Mouse (Mus musculus) CD4-positive, CD25-positive, alpha-beta regulatory T cell, adult 2 months (primary cell): ENCODE results near the gene Ngrn.

Experiments
- DNase-seq: peaks from one replicate; pipeline ENCODE4 v3.0.0-alpha.2; 2012; ENCODE audit warnings: low read depth, low spot score

The Ngrn gene

DNA sequence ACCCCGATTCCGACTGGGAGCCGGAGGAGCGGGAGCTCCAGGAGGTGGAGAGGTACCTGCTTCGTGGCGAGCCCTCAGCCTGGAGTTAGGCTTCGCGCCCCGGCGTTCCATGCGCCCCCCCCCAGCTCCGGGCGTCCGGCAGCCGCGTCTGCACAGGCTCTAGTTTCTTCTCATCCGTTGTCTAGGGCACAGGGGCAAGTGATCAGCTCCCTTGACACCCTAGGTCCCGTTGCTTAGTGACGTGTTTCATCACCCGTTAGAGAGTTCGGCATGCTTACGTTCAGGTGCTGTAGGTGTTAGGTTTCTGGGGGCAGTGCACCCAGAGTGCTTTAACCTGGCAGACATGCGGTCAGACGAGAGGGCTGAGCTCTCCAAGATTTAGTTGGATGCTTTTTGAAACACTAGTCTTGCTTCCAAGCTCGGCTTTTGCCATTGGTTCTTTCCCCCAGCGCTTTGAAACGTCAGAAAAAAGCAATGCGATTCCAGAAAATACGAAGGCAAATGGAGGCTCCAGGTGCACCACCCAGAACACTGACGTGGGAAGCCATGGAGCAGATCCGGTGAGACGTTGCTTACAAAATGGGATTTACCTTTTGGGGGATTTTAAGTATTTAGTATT lies 466 bp downstream of the Ngrn start:
- DNase-seq, result no peak

DNA sequence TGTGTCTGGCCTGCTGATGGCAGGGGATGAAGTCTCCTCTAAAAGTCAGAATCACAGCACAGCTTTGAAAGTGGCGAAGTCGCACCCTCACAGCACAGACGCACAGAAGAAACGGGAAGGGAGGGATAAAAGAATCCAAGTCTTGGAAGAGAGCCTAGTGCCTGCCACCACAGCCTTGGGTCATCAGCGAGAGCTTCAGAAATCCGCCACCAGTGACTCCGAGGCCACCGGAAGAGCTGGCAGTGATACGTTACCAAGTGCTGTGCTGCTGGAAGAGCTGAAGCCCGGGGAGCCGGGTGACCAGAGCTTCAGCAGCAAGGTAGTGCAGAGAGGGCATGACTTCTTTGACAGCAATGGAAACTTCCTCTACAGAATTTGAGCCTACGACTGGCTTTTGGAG lies 3.6 kb downstream of the Ngrn start:
- no peak for DNase-seq

DNA sequence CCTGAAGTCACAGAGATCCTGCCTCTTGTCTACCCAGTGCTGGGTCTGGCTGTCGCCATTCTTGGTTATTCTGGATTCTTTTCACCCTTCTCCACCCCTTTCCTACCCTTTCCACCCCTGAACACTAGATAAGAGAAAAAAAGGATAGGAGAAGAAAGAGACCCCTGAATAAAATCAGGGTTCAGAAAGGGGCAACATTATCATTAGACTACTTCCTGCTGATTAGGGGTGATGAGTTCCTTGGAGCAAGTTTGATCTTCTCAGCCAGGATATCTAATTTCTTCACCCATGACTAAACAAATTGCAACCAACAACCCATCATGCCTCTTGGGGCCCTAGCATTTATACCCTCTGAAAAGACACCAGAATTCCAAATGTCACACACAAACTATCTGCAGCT lies 6.7 kb downstream of the Ngrn start:
- DNase-seq, result no peak

DNA sequence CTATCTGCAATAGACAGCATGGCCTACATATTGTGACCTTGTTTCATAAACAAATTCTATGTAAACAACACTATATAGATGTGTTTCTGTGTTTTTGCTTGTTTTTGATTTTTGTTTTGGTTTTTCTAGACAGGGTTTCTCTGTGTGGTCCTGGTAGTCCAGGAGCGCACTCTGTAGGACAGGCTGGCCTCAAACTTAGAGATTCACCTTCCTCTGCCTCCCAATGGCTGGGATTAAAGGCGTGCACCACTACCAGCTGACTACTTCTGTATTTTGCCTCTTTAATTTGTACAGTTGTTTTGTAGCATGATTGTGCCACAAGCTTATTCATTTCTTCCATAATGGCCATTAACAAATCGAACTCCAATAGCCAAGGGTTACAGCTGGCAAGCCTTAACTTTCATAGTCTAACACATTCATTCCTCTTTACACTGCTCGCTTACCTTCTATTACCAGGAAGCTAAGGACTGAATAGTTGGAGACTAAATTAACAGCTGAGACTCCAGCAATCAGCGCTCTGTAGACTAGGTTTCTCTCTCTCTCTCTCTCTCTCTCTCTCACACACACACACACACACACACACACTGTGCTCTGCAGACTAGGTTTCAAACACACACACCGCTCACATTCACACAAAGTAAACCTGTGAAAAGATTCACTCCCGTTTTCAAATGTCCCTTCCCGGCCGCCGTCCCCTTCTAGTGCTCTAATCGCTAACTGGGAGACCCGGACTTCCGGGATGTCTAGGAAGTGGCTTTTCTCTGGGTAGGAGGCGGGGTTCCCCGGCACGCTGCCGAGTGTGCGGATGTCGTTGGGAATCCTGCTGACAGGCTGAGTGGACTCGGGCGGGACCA lies 8.1 kb downstream of the Ngrn start, which contains the start of gene Vps33b:
TSS of gene Vps33b (plus strand) at position 753 of the 854 bp plus-strand sequence.
- DNase-seq, result peak; percentile 95

DNA sequence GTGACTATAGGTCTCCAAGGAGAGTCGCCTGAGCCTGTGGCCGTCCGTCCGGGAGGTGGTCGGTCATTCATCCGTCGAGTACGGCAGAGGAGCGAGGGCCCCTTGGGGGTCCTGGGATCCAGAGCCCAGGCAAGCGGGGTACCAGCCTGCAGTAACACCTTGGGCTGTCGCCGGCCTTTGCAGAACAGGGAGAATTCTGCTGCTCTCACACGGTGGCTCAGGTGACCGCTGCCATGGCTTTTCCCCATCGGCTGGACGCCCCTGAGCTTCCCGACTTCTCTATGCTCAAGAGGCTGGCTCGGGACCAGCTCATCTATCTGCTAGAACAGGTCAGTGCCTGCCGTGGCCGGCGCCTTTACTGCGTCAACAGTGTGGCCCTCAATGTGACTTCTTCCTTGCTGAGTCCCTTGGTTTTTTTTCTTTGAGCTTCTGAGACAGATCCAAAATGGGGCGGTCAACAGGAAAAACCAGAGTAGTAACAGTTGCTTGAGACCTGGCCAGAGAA lies 8.8 kb downstream of the Ngrn start:
- no peak for DNase-seq

DNA sequence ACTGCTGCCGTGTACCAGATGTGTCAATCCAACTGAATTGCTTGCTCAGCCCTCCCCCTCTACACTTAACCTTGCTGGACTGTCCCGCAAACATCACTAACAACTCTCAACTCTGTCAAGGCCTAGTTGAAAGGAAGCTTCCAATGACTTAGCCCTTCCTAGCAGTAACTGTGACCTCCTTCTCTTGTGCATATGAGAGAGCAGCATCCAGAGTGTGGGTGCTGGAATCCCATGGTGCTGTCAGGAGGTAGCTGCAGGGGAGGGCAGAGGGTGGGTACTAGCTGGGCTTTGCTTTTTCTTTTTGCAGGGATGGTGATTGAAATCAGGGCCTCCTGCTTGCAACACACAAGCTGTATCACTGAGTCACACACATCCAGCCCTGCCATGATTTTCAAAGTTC lies 12.4 kb downstream of the Ngrn start:
- no peak for DNase-seq

DNA sequence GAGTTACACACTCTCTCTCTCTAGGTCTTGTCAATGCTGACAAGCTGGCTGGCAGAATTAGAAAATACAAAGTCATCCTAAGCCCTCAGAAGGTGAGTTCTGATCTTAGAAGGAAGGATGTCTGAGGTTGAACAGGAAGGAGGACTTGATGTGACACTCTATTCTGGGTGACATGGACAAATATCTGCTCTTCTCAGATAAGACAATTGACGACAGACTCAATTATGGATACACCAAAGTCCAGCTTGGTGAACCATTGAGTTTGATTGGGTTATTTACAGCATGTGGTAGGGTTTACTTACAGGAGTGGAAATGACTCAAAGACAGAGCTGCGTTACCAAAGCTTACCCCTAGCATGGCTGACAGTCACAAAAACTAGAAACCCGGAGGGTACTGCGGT lies 15.4 kb downstream of the Ngrn start:
- DNase-seq, result no peak

DNA sequence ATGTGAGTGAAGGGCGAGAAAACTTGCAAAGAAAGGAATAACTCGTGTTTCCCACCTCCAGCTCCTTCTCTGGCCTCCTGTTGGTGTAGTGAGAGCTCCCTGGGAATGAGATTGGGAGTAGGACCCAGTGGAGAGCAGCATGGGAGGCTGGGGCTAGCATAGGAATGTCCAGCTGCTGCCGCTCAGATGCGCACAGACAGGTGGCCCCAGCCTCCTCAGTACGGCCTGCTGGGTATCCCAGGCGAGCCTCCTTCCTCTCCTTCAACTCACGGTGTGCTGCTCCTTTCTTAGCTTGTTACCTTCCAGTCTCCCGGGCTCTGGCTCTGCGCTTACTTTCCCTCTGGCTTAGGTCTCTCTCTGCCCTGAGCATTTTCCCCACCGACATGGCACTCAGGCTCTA lies 19.0 kb downstream of the Ngrn start:
- DNase-seq, result no peak

DNA sequence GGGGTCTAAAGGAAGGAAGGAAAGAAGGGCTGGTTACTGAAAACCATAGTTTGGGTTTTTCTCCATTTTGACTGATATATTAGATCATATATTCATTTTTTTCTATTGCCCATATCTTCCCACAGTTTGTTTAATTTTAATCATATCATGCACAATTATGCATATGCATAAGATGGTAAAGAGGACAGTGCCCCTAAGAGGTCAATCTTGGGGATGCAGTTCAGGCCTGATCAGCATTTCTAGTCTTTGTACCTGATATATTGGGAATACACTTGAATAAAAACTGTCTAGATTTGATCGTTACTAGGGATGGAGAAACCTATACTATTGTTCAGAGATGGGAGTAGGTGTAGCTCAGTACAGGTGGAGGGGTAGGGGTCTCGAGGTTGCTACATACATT lies 20.0 kb downstream of the Ngrn start:
- peak; percentile 21 for DNase-seq

DNA sequence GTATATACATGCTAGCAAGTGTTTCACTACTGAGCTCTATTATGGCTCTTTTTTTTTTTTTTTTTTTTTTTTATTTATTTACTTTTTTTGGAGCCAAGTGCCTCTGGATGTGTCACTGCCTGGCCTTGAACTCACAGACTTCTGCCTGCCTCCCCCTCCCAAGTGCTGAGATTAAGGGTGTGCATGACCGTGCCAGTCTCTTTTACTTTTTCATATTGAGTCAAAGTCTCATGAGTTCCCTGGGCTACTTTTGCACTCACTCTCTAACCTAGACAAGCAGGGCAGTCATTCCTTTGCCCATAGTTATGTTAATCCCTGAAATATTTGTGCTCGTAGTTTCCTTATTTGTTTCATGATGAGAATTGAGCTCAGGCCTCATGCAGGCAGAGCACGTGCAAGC lies 20.6 kb downstream of the Ngrn start:
- no peak for DNase-seq

DNA sequence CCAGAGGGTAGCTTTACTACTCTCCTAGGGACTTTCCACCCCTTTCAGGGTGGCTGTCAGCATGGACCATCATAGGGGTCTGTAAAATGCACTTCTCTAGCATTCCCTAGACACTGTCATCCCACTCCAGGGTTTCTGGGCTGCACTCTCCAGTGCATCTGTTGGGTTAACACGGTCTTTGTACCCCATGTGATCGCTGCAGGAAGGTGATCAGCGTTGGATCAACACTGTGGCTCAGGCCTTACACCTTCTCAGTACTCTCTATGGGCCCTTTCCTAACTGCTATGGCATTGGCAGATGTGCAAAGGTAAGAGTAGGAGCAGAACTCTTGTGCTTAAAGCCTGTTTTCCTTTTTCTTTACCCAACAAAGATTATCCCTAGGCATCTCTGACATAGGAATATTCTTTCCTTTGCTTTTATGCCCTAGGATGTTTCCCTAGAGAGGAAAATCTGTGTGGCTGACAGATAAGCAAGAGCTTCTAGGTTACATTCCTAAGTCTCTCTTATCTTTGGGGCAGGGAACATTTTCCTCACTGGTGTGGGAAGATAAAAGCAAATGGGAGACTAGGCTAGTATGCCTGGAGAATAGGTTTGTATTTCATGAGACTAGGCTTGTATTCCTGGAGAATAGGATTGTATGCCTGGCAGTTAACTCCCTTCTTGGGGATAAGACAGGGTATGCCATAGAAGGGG lies 22.4 kb downstream of the Ngrn start:
- DNase-seq, result no peak

DNA sequence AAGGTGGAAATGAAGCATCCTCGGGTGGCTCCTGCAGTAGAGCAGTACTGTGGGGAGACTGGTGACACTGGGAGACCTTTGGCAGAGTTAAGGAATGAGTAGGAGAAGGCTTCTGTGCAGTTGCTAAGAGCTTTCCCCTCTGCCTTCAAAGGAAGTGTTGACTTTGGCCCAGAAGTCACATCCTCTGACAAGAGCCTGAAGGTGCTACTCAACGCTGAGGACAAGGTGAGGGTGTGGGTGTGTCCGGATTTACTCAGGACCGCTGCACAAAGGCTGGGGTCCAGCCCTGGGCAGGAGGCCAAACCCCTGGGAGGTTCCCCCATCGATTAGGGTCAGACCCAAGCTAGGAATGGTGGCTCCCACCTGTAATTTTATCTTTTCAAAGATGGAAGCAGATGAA lies 23.4 kb downstream of the Ngrn start:
- no peak for DNase-seq

DNA sequence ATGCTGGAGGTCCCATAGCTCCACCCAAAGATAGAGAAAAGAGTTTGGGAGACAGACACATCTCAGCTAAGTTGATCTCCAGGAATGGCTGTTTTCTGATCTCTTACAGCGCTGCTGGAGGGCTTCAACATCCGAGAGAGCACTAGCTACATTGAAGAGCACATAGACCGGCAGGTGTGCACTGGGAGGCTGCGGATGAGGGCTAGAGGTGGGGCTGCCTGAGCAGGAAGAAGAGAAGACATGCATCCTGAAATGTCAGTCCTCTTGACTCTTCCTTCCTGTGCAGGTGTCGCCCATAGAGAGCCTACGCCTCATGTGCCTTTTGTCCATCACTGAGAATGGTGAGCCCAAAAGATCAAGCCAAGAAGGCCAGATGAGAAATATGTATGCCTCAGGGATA lies 24.7 kb downstream of the Ngrn start:
- peak; percentile 18 for DNase-seq

DNA sequence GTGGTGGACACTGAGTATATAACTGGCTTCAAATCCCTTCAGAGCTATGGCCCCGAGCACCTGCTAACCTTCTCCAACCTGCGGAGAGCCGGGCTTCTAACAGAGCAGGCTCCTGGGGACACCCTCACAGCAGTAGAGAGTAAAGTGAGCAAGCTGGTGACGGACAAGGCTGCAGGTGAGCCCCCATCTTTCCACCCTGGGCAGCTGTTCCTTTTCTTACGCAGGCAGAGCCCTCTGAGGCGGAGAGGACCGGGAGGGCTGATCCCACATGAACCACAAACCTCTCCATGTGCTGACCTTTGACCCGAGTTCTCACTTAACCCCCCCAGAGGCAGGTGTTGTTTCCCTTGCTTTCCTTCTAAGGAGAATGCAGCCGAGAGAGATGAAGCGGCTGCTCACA lies 26.7 kb downstream of the Ngrn start:
- DNase-seq, result no peak

DNA sequence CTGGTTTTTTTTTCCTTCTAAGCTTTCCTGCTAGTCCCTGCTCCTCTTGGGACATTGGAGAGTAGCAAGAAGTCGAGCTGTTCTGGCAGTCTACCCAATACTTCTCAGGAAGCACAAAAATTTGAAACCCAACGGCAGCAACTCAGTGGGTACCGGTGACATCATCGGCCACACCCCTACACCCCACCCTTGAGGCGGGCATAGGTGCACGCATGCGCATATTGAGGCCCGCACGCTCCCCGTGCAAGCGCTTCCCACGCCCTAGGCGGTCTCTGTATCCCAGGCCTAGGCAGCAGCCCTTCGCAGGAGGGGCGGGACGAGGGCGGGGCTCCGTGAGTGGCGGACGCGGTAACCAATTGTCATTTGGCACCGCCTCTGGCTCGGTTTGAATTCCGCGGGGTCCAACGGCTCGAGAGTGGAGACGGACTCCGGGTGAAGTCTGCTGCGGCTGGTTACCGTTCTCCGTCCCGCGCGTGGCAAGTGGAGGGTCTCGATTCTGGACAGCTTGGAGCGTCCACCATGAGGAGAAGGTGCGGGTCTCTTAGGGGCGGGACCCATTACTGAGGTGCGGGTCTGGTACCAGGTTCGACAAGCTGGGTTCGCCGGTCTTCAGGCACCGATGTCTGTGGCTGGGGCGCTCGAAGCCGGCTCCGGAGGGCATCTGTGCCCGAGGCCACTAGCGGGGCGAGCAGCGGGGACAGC lies 33.2 kb downstream of the Ngrn start, which contains the start of gene Prc1:
TSS of gene Prc1 (plus strand) at position 389 of the 702 bp plus-strand sequence.
- DNase-seq, result peak; percentile 99

DNA sequence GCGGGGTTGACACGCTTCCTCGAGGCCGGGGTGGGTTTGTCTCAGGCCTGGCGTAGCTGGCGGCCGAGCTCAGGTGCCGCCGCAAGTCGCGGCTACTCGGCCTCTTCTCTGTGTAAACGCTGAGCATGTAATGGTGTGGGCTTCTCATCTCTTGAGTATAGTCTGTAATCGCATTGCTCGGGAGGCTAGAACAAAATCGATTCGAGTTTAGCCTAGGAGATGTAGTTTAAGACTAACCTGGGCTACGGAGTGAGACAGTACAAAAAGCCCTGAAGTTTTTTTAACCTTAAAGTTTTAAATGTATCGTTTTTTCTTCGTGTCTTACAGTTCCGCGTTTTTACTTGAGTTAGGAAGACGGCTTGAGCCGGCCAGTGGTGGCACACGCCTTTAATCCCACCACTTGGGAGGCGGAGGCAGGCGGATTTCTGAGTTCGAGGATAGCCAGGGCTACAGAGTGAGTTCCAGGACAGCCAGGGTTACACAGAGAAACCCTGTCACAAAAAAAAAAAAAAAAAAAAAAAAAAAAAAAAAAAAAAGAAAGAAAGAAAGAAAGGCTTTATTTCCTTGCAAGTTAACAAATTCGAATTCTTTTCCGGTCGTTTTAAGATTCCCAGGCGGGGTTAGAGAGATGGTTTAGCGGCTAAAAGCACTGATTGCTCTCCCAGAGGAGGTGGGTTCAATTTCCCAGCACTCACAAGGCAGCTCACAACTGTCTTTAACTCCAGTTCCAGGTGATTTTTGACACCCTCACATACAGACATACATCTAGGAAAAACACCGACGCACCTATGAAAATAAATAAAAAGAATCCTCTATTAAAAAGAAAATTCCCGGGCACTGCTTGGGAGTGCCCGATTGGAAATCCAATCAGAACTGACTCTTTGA lies 34.0 kb downstream of the Ngrn start:
- no peak for DNase-seq

DNA sequence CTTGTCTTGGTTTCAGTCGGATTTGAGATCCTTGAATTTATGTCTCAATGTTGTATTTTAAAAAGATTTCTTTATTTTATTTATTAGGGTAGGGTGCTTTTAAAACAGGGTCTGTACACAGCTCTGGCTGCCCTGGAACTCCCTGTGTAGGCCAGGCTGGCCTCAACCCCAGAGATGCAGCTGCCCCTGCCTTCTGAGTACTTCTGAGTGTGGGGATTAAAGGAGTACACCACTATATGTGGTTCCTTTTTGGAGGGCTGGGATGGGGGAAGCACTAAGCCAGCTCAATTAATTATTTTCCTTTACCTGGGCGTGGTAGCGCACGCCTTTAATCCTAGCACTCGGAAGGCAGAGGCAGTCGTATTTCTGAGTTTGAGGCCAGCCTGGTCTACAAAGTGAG lies 35.4 kb downstream of the Ngrn start:
- no peak for DNase-seq

DNA sequence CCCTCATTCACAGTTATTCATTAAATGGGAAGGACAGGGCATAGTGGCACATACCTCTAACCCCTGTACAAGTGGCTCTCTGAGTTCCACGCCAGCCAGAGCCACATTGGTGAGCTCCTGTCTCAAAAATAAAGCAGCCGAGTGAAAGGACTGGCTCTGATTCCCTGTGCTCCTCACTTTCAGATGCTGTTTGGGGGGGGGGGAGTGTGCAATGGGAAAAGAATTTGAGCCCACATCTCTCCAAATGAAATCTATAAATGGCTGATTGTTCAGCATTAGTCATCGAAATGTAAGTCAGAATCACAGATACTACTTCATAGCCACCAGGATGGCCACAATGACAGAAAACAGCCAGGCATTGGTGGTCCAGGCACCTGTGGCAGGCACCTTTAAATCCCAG lies 36.0 kb downstream of the Ngrn start:
- DNase-seq, result no peak

DNA sequence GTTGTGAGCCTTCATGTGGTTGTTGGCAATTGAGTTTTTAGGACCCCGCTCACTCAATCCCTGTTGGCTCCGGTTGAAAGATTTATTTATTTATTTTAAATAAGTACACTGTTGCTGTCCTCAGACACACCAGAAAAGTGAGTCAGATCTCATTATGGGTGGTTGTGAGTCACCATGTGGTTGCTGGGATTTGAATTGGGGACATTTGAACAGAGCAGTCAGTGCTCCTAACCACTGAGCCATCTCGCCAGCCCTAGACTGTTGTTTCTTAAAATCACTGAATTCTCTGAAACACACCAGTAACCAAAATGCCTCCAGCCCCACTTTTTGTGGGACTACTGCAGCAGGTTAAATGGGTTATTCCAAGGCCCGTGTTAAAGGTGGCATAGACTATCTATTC lies 37.7 kb downstream of the Ngrn start:
- DNase-seq, result no peak

DNA sequence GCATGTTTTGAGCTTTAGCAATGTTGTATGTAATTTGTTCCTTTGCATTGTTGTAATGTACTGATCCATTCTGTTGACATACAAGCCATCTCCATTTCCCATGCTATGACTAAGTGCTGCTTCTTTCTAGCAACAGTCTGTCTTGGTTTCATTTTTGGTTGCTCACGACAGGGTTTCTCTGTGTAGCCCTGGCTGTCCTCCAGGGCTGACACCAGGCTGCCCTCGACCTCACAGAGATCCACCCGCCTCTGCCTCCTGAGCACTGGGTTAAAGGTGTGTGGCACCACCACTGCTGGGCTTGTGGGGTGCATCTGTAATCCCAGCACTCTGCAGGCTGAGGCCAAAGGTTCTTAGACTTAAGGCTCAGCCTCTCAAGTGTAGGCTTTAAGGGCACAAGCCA lies 38.6 kb downstream of the Ngrn start:
- peak; percentile 42 for DNase-seq

DNA sequence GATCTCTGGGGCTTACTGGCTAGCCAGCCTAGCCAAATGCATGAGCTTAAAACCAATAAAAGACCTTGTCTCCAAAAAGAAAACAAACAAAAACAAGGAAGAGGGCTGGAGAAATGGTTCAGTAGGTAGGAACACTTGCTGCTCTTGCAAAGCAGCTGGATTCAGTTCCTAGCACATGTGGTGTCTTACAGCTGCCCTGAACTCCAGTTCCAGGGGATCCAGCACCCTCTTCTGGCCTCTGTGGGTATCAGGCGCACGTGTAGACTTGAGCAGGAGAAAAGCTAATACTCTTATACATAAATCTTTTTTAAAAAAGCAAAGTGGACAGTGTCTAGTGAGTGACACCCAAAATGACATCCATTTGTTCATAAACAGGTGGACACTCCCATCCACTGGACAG lies 40.5 kb downstream of the Ngrn start:
- peak; percentile 47 for DNase-seq
